Mouse (Mus musculus) adrenal gland, postnatal 14 days (tissue): ENCODE measurements around the gene Tsfm. TPM values are rescaled to one million over a fixed set of nuclear protein-coding genes. Genes with fewer than 3 reads are reported as not detected.

ENCODE experiments used
- DNase-seq: peaks from one replicate; pipeline ENCODE4 v3.0.0; 2021; ENCODE audit warnings: mixed read lengths
- microRNA-seq, 2 experiments: library from miRNA; unstranded; fragments of <30 nt; microRNA quantifications; one replicate each; pipeline ENCODE4 v1.2.0; 2021
- total RNA-seq: library from RNA; stranded (reverse); gene quantifications from 2 replicates; pipeline ENCODE4 v1.2.3, GENCODE M21; 2021

Gene Tsfm
- total RNA-seq, 1 experiment from 2014 or later = 58.7 TPM

GRCm38 (mm10) chr10:126962271-126962965 is 68.2 kb downstream of the Tsfm start:
- DNase-seq = peak; percentile 79

- DNase-seq = peak; percentile 82
These were observed 68.9 kb downstream of the Tsfm start for GRCm38 (mm10) chr10:126961757-126962156.

Small RNA genes within 50 kb of the gene (microRNA-seq; reads per million reads assigned to microRNA genes)
- 48.2 to 98.6 reads per million in 2 experiments for gene Mir26a-2
- gene Mir546 = 0.43 to 2.3 reads per million in 2 experiments

Other genes starting within 250 kb of the Tsfm start
- 7.1 and 8.9 TPM in 2 replicates for gene Atp23, start 129.5 kb downstream of the Tsfm start, total RNA-seq
- 115 and 144 TPM in 2 replicates for gene Ctdsp2, start 52.1 kb downstream of the Tsfm start, total RNA-seq
- gene Avil, start 30.1 kb downstream of the Tsfm start, total RNA-seq = 0.74 and 2.5 TPM in 2 replicates
- gene Mettl1, start 10.6 kb upstream of the Tsfm start, total RNA-seq = 12.4 and 18.1 TPM in 2 replicates
- gene Eef1akmt3, start 10.7 kb upstream of the Tsfm start, total RNA-seq = 0.15 and 0.23 TPM in 2 replicates
- 0.26 and 0.41 TPM in 2 replicates for gene Cyp27b1, start 17.4 kb upstream of the Tsfm start, total RNA-seq
- gene March9, start 29.3 kb upstream of the Tsfm start, total RNA-seq = 6.2 and 8.0 TPM in 2 replicates
- 242 and 253 TPM in 2 replicates for gene Cdk4, start 32.7 kb upstream of the Tsfm start, total RNA-seq
- 76.3 and 96.5 TPM in 2 replicates for gene Tspan31, start 39.4 kb upstream of the Tsfm start, total RNA-seq
- gene Agap2, start 44.4 kb upstream of the Tsfm start, total RNA-seq = 6.9 and 14.3 TPM in 2 replicates
- gene Os9, start 90.3 kb upstream of the Tsfm start, total RNA-seq = 97.9 and 108 TPM in 2 replicates
- gene B4galnt1, start 134.4 kb upstream of the Tsfm start, total RNA-seq = 14.6 and 24.7 TPM in 2 replicates
- gene Slc26a10, start 149.8 kb upstream of the Tsfm start, total RNA-seq = 10.4 and 10.8 TPM in 2 replicates
- 22.3 and 28.5 TPM in 2 replicates for gene Arhgef25, start 159.2 kb upstream of the Tsfm start, total RNA-seq
- 60.7 and 66.5 TPM in 2 replicates for gene Dtx3, start 164.9 kb upstream of the Tsfm start, total RNA-seq
- gene Pip4k2c, start 180.7 kb upstream of the Tsfm start, total RNA-seq = 28.5 and 29.2 TPM in 2 replicates
- 7.6 and 11.5 TPM in 2 replicates for gene Kif5a, start 232.5 kb upstream of the Tsfm start, total RNA-seq
- gene Dctn2, start 235.5 kb upstream of the Tsfm start, total RNA-seq = 142 and 153 TPM in 2 replicates